Mouse (Mus musculus) layer of hippocampus, adult 9-11 months (tissue): ENCODE data around the gene D430019H16Rik.
A peak's percentile ranks its signal among the peaks of the same experiment; 100 is the strongest.

ENCODE experiments used
- DNase-seq: peaks from one replicate; pipeline ENCODE4 v3.0.0; 2022

D430019H16Rik gene

GRCm38 (mm10) chr12:105453670-105454257, at the start of gene D430019H16Rik:
Gene D430019H16Rik, plus strand, starts transcription at chr12:105453856.
- DNase-seq, result peak; percentile 57

GRCm38 (mm10) chr12:105406008-105406407, 47.6 kb upstream of the D430019H16Rik start:
- no peak for DNase-seq

- DNase-seq, result no peak
These were observed 39.7 kb upstream of the D430019H16Rik start for GRCm38 (mm10) chr12:105413909-105414308.

- no peak for DNase-seq
These were observed 33.2 kb upstream of the D430019H16Rik start for GRCm38 (mm10) chr12:105420476-105420875.

GRCm38 (mm10) chr12:105426541-105426940, 27.1 kb upstream of the D430019H16Rik start:
- DNase-seq, result no peak

GRCm38 (mm10) chr12:105427039-105427757, 26.5 kb upstream of the D430019H16Rik start:
- peak; percentile 83 for DNase-seq

- DNase-seq, result no peak
These were observed 21.8 kb upstream of the D430019H16Rik start for GRCm38 (mm10) chr12:105431872-105432271.

GRCm38 (mm10) chr12:105432807-105433206, 20.8 kb upstream of the D430019H16Rik start:
- no peak for DNase-seq

- peak; percentile 61 for DNase-seq
These were observed 15.4 kb upstream of the D430019H16Rik start for GRCm38 (mm10) chr12:105438259-105438658.

GRCm38 (mm10) chr12:105439976-105440375, 13.7 kb upstream of the D430019H16Rik start:
- no peak for DNase-seq

- DNase-seq, result no peak
These were observed 10.1 kb upstream of the D430019H16Rik start for GRCm38 (mm10) chr12:105443569-105443968.

GRCm38 (mm10) chr12:105445767-105446166, 7.9 kb upstream of the D430019H16Rik start:
- no peak for DNase-seq

- DNase-seq, result no peak
These were observed 4.4 kb upstream of the D430019H16Rik start for GRCm38 (mm10) chr12:105449239-105449638.

- DNase-seq, result no peak
These were observed 804 bp downstream of the D430019H16Rik start for GRCm38 (mm10) chr12:105454258-105455062.

GRCm38 (mm10) chr12:105455063-105455559, 1.5 kb downstream of the D430019H16Rik start:
- peak; percentile 78 for DNase-seq

- DNase-seq, result no peak
These were observed 5.1 kb downstream of the D430019H16Rik start for GRCm38 (mm10) chr12:105458791-105459190.

- no peak for DNase-seq
These were observed 7.4 kb downstream of the D430019H16Rik start for GRCm38 (mm10) chr12:105461066-105461465.

GRCm38 (mm10) chr12:105469026-105469425, 15.4 kb downstream of the D430019H16Rik start:
- no peak for DNase-seq

- DNase-seq, result peak; percentile 73
These were observed 21.7 kb downstream of the D430019H16Rik start for GRCm38 (mm10) chr12:105475230-105475911.

GRCm38 (mm10) chr12:105476453-105476852, 22.8 kb downstream of the D430019H16Rik start:
- DNase-seq, result no peak

GRCm38 (mm10) chr12:105476993-105477392, 23.3 kb downstream of the D430019H16Rik start:
- no peak for DNase-seq

- DNase-seq, result no peak
These were observed 29.8 kb downstream of the D430019H16Rik start for GRCm38 (mm10) chr12:105483503-105483902.

- DNase-seq, result no peak
These were observed 36.6 kb downstream of the D430019H16Rik start for GRCm38 (mm10) chr12:105490227-105490626.
